Mouse (Mus musculus) CD4-positive helper T cell, adult 2 months (primary cell): ENCODE measurements around the gene Xpo1.

Experiments used
- DNase-seq: peaks from one replicate; pipeline ENCODE4 v3.0.0-alpha.2; 2012; ENCODE audit warnings: low read depth, missing footprints, low spot score

Xpo1 gene

DNA sequence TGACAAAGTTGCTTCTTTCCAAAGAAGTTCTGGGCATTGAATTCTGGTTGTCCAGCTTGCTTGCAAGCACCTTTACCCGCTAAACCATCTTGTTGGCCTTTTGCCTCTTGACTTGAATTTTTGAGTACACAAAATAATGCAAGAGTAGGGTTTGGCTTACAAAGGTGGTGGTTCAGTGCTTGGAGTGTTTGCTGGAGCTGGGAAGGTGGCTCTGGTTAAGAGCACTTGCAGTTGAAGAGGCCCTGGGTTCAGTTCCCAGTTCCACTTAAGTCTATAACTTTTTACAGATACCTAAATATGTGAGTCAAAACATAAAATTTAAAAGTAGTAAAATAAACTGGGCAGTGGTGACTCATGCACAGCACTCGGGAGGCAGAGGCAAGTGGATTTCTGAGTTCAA is 42.5 kb downstream of the Xpo1 start:
- DNase-seq, result no peak

DNA sequence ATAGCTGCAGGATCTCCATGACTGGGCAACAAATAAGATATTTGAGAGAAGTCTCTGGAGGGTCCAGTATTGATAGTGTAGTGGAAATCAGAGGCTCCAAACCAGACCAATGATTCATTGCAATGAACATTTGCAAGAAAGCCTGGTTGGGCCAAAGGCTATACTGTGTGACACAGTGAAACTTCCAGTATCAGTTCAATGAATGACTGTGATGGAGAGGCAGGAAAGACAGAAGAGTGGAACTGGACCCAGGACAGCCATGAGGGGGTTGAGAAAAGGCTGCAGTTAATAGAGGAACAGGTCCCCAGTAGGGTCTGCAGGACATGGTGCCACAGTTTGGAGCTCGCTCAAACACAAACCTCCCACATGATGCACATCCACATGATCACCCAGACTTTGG is 44.1 kb downstream of the Xpo1 start:
- DNase-seq, result no peak

DNA sequence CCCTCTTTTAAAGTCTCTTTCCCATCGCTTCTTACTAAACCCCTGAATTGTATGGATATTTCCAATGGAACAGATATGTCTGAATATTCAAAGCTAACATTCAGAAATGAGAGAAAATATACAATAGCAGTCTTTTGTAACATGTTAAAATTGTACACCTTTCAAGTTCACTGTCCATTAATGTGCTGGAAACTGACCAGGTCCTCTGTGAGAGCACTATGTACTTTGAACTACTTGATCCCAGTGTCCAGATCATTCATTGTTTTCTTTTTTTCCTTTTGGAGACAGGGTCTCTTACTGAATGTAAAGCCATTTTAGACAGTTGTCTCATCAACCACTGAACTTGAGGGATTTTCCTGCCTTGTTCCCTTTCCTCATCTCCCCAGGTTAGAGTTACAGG is 47.3 kb downstream of the Xpo1 start:
- no peak for DNase-seq

DNA sequence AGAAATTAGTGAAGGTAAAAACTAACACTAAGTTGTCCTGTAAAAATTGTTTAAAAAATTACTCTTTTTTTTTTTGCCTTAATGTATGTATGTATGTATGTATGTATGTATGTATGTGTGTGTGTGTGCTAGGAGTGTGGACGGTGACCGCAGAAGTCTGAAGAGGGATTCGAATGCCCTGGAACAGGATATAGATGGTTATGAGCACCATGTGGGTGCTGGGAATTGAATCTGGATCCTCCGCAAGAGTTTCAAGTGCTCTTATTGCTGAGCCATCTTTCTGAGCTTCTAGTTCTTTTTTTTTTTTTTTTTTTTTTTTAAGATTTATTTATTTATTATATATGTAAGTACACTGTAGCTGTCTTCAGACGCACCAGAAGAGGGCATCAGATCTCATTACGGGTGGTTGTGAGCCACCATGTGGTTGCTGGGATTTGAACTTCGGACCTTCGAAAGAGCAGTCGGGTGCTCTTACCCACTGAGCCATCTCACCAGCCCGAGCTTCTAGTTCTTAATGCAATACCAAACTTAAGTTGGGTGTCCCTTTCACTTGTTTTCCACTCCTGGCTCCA is 49.3 kb downstream of the Xpo1 start:
- DNase-seq, result peak; percentile 42

DNA sequence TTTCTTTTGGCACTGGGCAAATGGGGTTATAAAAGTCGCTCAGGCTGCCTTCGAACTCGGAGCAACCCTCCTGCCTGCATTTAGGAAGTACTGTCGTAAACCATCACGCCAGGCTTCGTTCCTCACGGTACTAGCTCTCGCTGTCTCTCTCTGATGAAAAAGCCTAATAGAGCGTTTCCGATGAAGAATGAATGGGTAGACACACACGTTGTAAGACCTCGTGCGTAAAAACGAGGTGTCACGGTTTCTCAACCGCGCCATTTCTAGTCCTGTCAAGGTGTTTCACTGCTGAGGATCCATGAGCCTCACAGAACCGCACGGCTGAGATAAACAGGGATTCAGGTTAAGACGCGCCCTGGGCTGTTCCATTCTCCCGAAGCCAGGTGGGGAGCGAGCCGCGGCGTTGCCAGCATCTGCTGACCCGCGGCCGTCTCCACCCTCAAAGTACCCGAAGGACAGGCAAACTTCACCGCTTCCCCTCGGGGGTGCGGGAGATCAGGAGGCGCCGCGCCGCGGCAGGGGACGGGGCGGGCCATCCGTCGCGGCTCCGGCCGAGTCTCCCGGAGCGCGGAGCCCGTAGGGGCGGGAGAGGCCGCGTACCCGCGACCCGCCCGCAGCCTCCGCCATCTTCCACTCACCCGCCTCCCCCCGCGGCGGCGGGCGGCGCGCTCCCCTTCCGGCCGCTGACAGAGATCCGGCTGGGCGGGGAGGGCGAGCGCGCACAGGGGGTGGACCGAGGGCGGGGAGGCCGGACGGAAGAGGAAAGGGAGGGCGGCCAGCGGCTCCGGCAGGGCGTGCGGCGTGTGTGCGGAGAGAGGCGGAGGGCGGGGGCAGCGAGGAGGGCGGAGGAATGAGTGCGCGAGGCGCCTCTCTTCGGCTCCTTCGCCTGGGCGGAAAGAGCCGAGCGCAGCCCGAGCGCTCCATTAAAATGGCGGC is 50.1 kb downstream of the Xpo1 start:
- peak; percentile 99 for DNase-seq

DNA sequence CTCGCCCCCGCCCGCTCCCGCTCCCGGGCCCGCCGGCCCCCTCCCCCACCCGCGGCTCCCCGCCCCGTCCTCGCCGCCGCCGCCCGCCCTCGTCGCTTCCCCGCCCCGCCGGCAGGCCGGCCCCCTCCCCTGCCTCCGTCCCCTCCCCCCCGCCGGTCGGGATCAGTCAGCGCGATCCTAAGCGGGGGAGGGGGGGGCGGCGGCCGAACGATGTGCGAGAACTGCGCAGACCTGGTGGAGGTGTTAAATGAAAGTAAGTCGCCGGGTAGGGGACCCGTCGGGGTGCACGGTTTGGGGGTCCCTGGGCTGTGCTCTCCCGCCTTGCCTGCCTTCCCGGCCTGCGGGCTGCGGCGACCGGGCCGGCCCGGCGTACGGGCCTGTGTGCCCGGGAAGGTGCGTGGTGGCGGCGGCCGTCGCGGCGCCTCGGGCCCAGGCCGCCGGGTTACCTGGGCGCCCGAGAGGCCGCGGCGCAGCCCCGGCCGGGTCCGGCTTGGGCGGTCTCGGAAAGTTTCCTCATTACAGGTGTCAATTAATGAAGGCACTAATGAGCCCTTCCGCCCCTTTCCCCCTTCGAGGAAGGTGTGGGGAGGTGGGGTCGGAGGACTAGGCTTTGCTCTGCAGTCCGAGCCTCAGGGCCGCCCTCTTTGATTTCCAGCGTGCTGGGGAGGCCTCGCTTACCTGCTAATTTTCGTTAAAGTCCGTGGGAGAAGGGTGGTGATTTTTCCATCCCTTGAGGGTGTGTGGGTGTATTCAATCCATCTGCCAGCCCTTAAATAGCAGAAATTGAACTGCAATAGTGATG is 51.1 kb downstream of the Xpo1 start, which contains the start of gene Usp34:
Gene Usp34, plus strand, starts transcription at position 132 of the 802 bp plus-strand sequence.
- peak; percentile 78 for DNase-seq

DNA sequence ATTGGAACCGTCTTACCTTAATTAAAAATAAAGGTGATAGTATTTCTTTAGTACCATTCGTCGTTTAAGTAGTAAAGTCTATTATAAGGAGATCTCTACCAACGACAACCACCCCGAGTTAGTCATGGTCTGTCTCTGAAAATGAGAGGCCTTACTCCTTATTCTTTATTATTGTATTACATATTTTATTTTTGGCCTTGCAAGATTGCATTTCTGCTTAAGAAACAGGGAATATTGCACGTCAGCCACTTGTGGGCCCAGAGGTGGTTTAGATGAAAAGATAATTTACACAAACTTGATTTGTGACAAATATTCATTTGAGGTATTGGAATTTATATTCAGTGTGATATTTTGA is 51.7 kb downstream of the Xpo1 start:
- DNase-seq, result peak; percentile 19

DNA sequence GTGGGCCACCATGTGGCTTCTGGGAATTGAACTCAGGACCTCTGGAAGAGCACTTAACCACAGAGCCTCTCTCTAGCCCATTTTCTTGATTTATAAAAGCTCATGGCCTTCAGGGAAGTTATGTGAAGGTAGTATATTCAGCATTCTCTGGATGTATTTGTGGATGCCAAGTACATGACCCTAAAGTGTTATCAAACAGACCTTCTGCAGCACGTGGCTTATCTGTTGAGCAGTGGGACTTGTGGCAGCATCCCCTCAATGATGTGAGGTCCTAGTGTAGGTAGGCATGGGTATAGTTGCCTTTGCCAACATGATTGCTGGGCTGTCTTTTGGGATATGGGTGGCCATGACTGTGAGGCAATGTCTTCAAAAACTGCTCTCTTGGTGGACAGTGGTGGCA is 57.7 kb downstream of the Xpo1 start:
- DNase-seq, result no peak

DNA sequence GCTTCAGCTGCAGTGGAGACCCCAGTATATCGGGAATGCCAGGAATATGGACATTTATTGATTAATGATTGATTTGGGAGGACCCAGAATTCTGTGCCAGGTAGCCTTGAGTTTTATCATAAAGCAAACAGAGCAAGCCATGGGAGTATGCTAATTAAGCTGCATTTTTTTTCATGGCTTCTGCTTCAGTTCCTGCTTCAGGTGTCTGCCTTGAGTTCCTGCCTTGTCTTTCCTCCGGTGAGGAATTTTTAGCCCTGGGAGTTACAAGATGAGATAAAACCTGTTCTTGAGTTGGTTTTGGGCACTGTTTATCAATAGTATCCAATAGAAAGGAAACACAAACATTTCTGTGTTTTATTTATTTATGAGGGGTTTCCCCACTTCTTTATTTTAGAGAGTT is 73.6 kb downstream of the Xpo1 start:
- DNase-seq, result no peak

DNA sequence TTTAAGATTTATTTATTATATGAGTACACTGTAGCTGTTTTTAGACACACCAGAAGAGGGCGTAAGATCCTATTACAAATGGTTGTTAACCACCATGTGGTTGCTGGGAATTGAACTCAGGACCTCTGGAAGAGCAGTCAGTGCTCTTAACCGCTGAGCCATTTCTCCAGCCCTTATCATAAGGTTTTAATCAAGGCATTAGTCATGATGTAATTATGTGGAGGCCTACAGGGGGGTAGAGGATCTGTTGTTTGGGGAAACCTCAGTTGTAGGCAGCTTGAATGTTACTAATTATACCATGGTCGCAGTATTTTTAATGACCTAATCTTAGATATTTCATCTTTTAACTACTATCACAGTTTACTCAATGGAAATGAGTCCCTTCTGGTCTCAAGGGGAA is 76.3 kb downstream of the Xpo1 start:
- DNase-seq, result no peak

DNA sequence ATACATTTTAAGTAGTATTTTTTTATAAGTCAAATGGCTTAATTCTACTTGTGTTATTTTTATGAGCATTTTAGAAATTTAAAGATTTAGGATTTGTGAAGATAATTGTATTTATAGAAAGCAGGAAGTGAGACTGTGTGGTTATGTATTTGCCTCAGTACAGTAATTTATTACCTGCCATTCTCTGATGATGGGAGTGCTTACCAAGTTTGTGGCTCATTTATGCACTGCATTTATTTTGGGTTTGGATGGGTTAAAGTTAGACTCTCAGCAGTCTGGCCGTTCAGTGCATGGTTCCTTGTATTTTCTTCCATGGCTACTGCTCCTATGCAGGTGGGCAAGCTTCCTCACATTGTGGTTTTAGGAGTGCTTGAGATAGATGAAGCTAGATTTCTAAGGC is 79.3 kb downstream of the Xpo1 start:
- DNase-seq, result no peak
